Comparison of ENCODE assay signal across 7 mouse cellular contexts in the genomic region with DNA sequence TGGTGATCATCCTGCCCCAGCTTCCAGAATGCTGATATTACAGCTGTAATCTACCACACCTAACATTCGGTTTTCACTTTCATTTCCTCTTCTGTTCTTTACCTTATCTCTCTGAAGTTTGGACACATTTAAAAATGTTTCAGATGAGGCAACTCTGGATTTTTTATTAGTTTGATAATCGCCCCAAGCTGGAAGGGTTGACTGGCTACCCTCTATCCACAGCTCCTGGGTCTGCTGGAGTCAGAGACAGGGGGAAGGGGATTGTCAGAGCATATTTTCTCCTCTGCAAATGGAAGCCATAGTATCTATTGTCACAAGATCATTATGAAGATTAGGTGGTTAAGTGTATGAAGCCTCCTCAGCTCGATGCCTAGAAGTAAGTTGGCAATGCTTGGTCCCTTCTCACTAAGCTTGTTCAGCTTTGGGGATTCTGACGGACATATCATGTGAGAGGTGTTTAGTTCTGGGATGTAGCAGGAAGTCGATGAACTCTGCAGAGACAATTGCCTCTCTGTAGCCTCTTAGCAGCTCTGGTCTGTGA. TPM values are rescaled to one million over a fixed set of nuclear protein-coding genes. Genes with fewer than 3 reads are reported as not detected.
A peak's percentile ranks its signal among the peaks of the same experiment; 100 is the strongest.
DNase-seq lines count a peak whose midpoint lies in the region; ATAC-seq lines count a peak whose summit lies in the region.

No protein-coding gene starts in this region.

- WGBS in embryonic facial prominence, embryonic 11.5 days: 31% methylated on average over 5 of the region's 5 CpGs
- WGBS in intestine, embryonic 16.5 days: 20% methylated on average over 5 of the region's 5 CpGs

- no peaks in the 10 kb centered on the region for H3K36me3 ChIP-seq in embryonic facial prominence, embryonic 11.5 days (replicated peaks; ENCODE audit: control insufficient read depth, insufficient read depth, low read depth, low read length)
- H3K36me3 ChIP-seq in intestine, embryonic 16.5 days (ENCODE audit: control insufficient read depth, insufficient read depth, low read length): no peaks in the 10 kb centered on the region

- no peaks in the 10 kb centered on the region for H3K27me3 ChIP-seq in embryonic facial prominence, embryonic 11.5 days (ENCODE audit: control insufficient read depth, insufficient read depth, low read length)
- no peaks in the 10 kb centered on the region for H3K27me3 ChIP-seq in intestine, embryonic 16.5 days (replicated peaks; ENCODE audit: control insufficient read depth, insufficient read depth, low read length)

- H3K4me2 ChIP-seq in embryonic facial prominence, embryonic 11.5 days (ENCODE audit: low read depth, low read length): peak overlapping the region; percentile 85
- H3K4me2 ChIP-seq in intestine, embryonic 16.5 days (ENCODE audit: low read depth, low read length): peak overlapping the region; percentile 85

- peak; percentile 28 for DNase-seq in thymus, postnatal 0 days (ENCODE audit: low spot score)
- DNase-seq in thymus, adult 18-20 months: no peak
- no peak for DNase-seq in embryonic facial prominence, embryonic 11.5 days (ENCODE audit: low spot score)
- peak; percentile 63 for DNase-seq in naive thymus-derived CD4-positive, alpha-beta T cell, adult 2 months (ENCODE audit: low read depth)
- DNase-seq in left cerebral cortex, postnatal 25 days (ENCODE audit: low spot score in 2 of 2): no peak
- DNase-seq in cerebellum, adult 11 months: no peak

- H3K27ac ChIP-seq in embryonic facial prominence, embryonic 11.5 days (replicated peaks; ENCODE audit: low read depth, low read length): peak overlapping the region; percentile 99
- H3K27ac ChIP-seq in intestine, embryonic 16.5 days (ENCODE audit: low read length): peak overlapping the region; percentile 40

- H3K4me3 ChIP-seq in embryonic facial prominence, embryonic 11.5 days (ENCODE audit: low read depth, low read length): peak overlapping the region; percentile 89; the same call in 1 of the 2 replicates
- no peak overlapping the region for H3K4me3 ChIP-seq in intestine, embryonic 16.5 days (ENCODE audit: low read length)

- no peak for ATAC-seq in embryonic facial prominence, embryonic 11.5 days (replicated peaks; ENCODE audit: insufficient number of reproducible peaks, low FRiP score, low TSS enrichment, low read depth)
- no peak for ATAC-seq in intestine, embryonic 16.5 days

- no peaks in the 10 kb centered on the region for H3K9me3 ChIP-seq in embryonic facial prominence, embryonic 11.5 days (replicated peaks; ENCODE audit: control insufficient read depth, low read length)
- no peaks in the 10 kb centered on the region for H3K9me3 ChIP-seq in intestine, embryonic 16.5 days (ENCODE audit: control insufficient read depth, low read length)

- no peaks in the 10 kb centered on the region; the same call in 1 of the 2 replicates for H3K4me1 ChIP-seq in embryonic facial prominence, embryonic 11.5 days (ENCODE audit: control insufficient read depth, insufficient read depth, low read length)
- H3K4me1 ChIP-seq in intestine, embryonic 16.5 days (ENCODE audit: control insufficient read depth, insufficient read depth, low read length): peaks cover 6% of the 10 kb centered on the region

- peak overlapping the region; percentile 96 for H3K9ac ChIP-seq in embryonic facial prominence, embryonic 11.5 days (replicated peaks; ENCODE audit: low read length)
- peak overlapping the region; percentile 32; the same call in 1 of the 2 replicates for H3K9ac ChIP-seq in intestine, embryonic 16.5 days (ENCODE audit: low read depth, low read length)

- intact Hi-C loops in left cerebral cortex, postnatal 25 days (cut with DNase I): loop anchor here (5.0 kb wide), 1 partner anchor 51 kb away; a partner anchor contains a TSS

RNA-seq across cellular contexts. Expression of a gene that starts 1.0 kb away (rescaled TPM):
- polyA plus RNA-seq in thymus, postnatal 0 days (2015; fragmentation: Nextera tagmentation; extraction: Ambion mirVana): 47.3 and 68.5 TPM in 2 replicates
- 94.6 and 110 TPM in 2 replicates for polyA plus RNA-seq in embryonic facial prominence, embryonic 11.5 days (2014; fragmentation: Nextera tagmentation; extraction: Ambion mirVana)
- polyA plus RNA-seq in intestine, embryonic 16.5 days (2015; fragmentation: Nextera tagmentation; extraction: Ambion mirVana): 29.0 and 34.7 TPM in 2 replicates
- 10 to 100 TPM; 34.8 to 40.7 TPM for total RNA-seq in left cerebral cortex, postnatal 25 days (2021)

RNA-seq across cellular contexts. Expression of a gene that starts 51.5 kb away (rescaled TPM):
- 7.1 and 7.3 TPM in 2 replicates for polyA plus RNA-seq in thymus, postnatal 0 days (2015; fragmentation: Nextera tagmentation; extraction: Ambion mirVana)
- polyA plus RNA-seq in embryonic facial prominence, embryonic 11.5 days (2014; fragmentation: Nextera tagmentation; extraction: Ambion mirVana): 44.9 and 46.4 TPM in 2 replicates
- polyA plus RNA-seq in intestine, embryonic 16.5 days (2015; fragmentation: Nextera tagmentation; extraction: Ambion mirVana): 33.0 and 34.9 TPM in 2 replicates
- 1 to 10 TPM; 5.5 to 6.2 TPM for total RNA-seq in left cerebral cortex, postnatal 25 days (2021)

Comparison
In these comparisons a context has a peak if more than half of its experiments do, and no peak if none do; other contexts are left out.
1. DNase-seq: peak in thymus, postnatal 0 days (single experiment) and naive thymus-derived CD4-positive, alpha-beta T cell, adult 2 months (single experiment); none in thymus, adult 18-20 months (0 of 2), embryonic facial prominence, embryonic 11.5 days (single experiment), left cerebral cortex, postnatal 25 days (0 of 2) and cerebellum, adult 11 months (single experiment).